Mouse (Mus musculus) skeletal muscle tissue, postnatal 0 days (tissue): ENCODE measurements around the gene Klk9. TPM values are rescaled to one million over a fixed set of nuclear protein-coding genes. Genes with fewer than 3 reads are reported as not detected.

ENCODE experiments used
- polyA plus RNA-seq: library from polyadenylated mRNA; unstranded; fragments of >200 nt; fragmentation: Nextera tagmentation; extraction: Ambion mirVana; gene quantifications from 2 replicates; pipeline ENCODE4 v1.2.1, GENCODE M21; 2015

Klk9 gene
- polyA plus RNA-seq = 1.6 TPM in 1 of 2 replicates, not detected in the other

DNA sequence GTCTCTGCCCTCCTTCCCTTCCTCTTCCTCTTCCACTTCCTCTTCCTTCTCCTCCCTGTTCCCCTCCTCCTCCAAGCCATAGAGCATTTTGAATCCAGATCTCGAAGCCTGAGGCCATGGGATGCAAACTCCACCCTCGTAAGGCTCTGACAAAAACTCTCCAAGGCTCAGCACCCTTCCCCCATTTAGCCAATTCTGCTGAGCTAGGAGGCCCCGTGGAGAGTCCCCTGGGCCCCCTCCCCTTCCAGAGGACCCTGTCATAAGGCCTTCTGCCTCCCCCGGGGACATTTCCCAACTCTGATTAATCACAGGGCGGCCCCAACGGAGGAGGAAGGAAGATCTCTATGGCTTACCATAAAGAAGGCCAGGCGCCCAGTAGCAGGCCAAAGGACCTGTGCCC is at the start of gene Klk9:
Klk9 (plus strand) TSS at position 301 of the 400 bp plus-strand sequence.

DNA sequence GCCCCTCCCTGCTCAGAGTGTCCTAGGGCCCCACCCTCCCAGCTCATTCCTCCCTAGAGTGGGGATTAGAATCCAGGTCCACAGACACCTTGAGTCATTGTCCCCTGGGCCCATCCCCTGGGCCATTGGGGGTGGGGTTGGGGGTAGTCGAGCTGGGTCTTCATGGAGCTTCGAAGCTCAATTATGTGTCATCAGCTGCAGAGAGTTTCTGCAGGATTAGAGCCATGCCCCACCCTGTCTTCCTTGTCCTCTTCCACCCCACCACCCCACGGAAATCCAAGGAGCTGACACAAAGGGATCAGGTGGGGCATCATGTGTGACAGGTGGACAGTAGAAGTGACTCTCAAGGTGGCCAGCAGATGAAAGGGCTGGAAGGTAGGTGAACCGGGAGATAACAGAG is 23.1 kb upstream of the Klk9 start, which contains the start of gene Klk12:
Klk12 (plus strand) TSS at position 301 of the 400 bp plus-strand sequence.

DNA sequence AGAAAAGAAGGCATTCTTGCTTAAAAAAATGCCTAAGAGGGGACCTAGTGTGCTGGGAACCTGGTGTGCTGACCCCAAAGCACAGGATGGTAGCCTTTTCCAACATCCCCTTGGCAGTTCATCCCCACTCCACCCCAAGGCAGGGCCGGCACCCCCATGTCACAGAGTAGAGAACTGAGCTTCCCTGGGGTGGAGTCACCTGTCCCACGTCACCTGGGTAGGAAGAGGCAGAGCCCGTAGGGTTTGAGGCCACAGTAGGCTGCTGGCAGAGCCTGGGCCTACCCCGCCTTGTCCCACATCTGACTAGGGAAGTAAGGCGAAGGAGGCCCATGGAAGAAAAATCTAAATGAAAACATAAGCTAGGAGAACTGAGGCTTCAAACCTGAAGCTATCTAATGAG is 17.3 kb upstream of the Klk9 start, which contains the start of gene Klk11:
Klk11 (plus strand) TSS at position 241 of the 400 bp plus-strand sequence.

DNA sequence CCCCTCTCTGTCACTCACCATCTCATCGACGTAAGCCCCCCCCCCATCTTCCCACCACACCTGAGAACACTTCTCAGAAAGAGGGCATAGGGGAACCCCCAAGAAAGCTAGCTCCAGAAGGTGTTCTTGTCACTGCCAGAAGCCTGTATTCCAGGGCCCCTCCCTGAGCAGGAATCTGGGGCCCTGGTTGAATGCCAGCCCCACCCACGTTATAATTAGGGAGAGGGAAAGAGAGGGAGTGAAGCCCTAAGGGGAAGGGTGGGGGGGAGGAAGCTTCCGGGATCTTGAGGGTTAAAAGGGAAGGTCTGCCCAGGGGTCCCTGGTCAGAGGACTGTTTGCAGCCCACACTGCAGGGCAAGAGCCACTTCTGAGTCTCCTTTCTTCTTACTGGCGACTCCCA is 10.9 kb upstream of the Klk9 start, which contains the start of gene Klk10:
Klk10 (plus strand) TSS at position 290 of the 400 bp plus-strand sequence.

DNA sequence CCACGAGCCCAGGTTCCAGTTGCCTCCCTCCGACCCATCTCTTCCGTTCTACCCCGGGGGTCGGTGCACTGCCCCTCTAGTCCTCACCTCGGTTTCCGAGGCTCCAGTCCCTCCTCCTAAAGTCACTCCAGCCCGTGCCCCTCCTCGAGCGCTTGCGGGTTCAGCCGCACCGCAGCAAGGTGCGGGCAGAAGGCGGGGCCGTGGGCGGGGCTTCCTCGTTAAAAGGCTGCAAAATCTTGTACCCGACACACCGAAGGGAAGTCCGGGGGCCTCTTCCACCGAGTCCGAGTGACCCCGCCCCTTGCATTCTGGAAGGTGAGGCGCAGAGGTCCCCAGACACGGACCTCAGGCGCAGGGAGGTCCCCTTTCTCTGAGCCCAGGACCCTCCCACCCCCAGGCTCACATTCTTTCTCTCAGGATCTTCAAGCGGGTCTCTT is 5.7 kb downstream of the Klk9 start, which contains the start of gene Klk8:
Klk8 (plus strand) TSS at position 245 of the 437 bp plus-strand sequence.

DNA sequence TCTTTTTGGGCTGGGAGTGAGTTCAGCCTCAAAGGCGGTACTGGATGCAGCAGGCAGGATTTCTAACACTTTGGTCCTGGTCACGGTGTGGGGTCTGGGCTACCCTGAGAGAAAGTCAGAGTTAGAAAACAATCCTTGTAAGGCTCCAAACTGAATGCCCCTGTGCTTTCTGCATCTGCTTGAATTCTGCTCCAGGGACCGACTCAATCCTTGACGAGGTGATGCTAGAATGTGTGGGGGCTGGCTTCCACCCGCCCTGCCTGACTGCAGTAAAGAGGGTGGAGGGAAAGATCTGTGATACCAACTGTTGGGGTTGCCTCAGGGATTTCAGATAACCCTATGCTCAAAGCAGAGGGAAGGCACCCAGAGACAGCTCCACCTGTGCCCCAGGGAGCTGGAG is 19.3 kb downstream of the Klk9 start, which contains the start of gene Klk7:
Klk7 (plus strand) TSS at position 301 of the 400 bp plus-strand sequence.

DNA sequence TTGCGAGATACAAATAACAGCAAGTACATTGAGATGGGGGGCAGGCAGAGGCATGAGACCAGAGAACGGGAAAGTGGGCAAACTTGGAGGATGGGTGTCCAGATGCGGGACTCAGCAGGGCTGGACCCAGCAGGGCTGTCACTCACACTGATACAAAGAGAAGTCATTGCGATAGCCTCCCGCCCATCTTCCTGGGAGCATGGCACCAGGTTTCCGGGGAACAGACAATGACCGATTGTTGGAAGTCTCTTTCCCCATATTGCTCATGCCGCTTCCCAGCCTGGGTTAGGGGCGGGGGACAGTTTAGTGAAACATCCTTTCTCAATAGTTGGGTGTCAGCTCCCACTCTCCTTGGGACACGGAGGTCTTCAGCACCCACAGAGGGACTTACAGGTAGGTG is 32.5 kb downstream of the Klk9 start, which contains the start of gene Klk6:
Klk6 (plus strand) TSS at position 301 of the 400 bp plus-strand sequence.

DNA sequence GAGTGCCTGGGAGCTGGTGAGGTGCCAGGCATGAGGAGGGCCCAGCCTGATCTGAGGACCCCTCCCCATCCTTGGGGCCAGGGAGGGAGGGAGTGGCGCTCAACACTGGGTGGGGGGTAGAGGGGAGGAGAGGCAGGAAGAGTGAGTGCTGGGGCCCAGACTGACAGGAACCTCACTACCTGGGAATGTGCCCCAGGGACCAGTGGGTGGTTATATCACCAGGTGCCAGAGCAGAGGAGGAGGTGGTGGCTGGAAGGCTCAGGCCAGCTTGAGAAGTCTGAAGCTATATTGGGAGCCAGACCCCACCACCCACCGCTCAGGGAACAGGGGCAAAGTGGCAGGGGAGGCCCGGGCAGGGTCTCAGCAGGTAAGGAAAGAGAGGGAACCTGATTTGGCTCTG is 50.0 kb downstream of the Klk9 start, which contains the start of gene Klk5:
Klk5 (plus strand) TSS at position 271 of the 400 bp plus-strand sequence.

Other genes with a start within 250 kb of the Klk9 start
- 2.8 and 3.1 TPM in 2 replicates for gene Cd33, start 247.5 kb upstream of the Klk9 start, polyA plus RNA-seq
- gene Zfp658, start 229.6 kb upstream of the Klk9 start, polyA plus RNA-seq = 0.95 and 1.0 TPM in 2 replicates
- 3.7 and 4.3 TPM in 2 replicates for gene Zfp719, start 212.3 kb upstream of the Klk9 start, polyA plus RNA-seq
- gene Zfp819, start 184.7 kb upstream of the Klk9 start, polyA plus RNA-seq = not detected in 2 replicates
- not detected in 2 replicates for gene Ceacam18, start 157.2 kb upstream of the Klk9 start, polyA plus RNA-seq
- 0.77 and 0.99 TPM in 2 replicates for gene Siglece, start 131.7 kb upstream of the Klk9 start, polyA plus RNA-seq
- gene Ctu1, start 119.9 kb upstream of the Klk9 start, polyA plus RNA-seq = 3.7 and 4.7 TPM in 2 replicates
- gene Klk14, start 101.5 kb upstream of the Klk9 start, polyA plus RNA-seq = not detected in 2 replicates
- gene Klk13, start 79.3 kb upstream of the Klk9 start, polyA plus RNA-seq = 0.74 TPM in 1 of 2 replicates, not detected in the other
- gene Klk12, start 23.0 kb upstream of the Klk9 start, polyA plus RNA-seq = not detected in 2 replicates
- gene Klk11, start 17.3 kb upstream of the Klk9 start, polyA plus RNA-seq = 1.3 TPM in 1 of 2 replicates, not detected in the other
- 0.65 and 1.5 TPM in 2 replicates for gene Klk10, start 10.9 kb upstream of the Klk9 start, polyA plus RNA-seq
- 5.1 and 9.2 TPM in 2 replicates for gene Klk8, start 5.7 kb downstream of the Klk9 start, polyA plus RNA-seq
- gene Klk7, start 19.4 kb downstream of the Klk9 start, polyA plus RNA-seq = 8.1 TPM in 1 of 2 replicates, not detected in the other
- not detected in 2 replicates for gene Klk6, start 32.6 kb downstream of the Klk9 start, polyA plus RNA-seq
- gene Klk5, start 50.1 kb downstream of the Klk9 start, polyA plus RNA-seq = 8.0 TPM in 1 of 2 replicates, not detected in the other
- not detected in 2 replicates for gene Klk4, start 89.3 kb downstream of the Klk9 start, polyA plus RNA-seq
- not detected in 2 replicates for gene Klk15, start 141.8 kb downstream of the Klk9 start, polyA plus RNA-seq
- 0.46 and 1.1 TPM in 2 replicates for gene Klk1b8, start 158.8 kb downstream of the Klk9 start, polyA plus RNA-seq
- gene Klk1b1, start 174.9 kb downstream of the Klk9 start, polyA plus RNA-seq = not detected in 2 replicates
- gene Klk1b9, start 184.2 kb downstream of the Klk9 start, polyA plus RNA-seq = 0.16 and 0.23 TPM in 2 replicates
- gene Klk1b11, start 204.0 kb downstream of the Klk9 start, polyA plus RNA-seq = not detected in 2 replicates
- 17.1 and 21.7 TPM in 2 replicates for gene Klk1b26, start 220.3 kb downstream of the Klk9 start, polyA plus RNA-seq